Mouse (Mus musculus) skeletal muscle tissue, adult 2 months (tissue): ENCODE measurements at regions not wholly inside any gene's neighbourhood (a gene's known extent, or its start where the extent isn't known, plus 50 kb on each side); places are given as distances from the start of the nearest gene placed in this dataset.
"Not testable (repeated sequence)": the region's sequence is repeated elsewhere in the genome, so short reads cannot be mapped to it uniquely, and the experiment has no call there.

Source experiments
- DNase-seq: peaks from one replicate; pipeline ENCODE4 v3.0.0-alpha.2; 2012; ENCODE audit warnings: low read depth, low spot score

DNA sequence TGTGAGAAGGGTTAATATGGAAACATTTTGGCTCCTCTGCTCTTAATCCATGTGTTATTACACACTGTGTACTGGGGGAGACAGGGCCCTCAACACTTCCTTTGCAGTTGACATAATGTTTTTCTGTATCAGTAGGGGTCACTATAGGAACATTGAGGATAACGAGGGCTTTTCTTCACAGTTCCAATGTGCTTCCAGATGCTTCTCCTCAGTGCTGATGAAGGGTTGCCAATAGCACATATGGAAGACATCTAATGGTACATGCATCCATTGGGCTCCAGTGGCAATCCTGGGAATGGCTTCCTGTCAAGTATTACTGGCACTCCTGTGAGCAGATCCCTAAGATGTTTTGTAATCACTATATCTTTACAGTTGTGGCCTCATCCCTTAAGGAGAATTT, 62.1 kb downstream of the Naa11 start:
- DNase-seq, result peak; percentile 22

DNA sequence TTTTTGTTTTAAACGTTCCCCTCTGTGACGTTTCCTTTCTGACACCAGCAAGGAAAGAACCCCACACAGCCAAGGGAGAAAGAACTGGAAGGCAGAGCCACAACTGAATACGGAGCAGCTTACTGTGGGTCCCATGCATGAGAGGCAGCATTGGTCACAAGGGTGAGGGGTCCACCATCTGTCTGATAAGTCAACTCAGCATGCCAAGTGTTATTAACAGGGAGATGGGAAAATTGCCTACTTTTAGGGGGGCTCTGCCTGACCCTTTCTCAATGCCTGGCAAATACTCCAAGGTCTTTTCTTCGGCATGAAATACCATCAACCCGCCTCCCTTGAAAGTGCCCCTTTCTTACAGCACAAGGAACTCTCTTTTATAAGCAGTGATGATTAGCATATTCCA, 66.3 kb downstream of the Naa11 start:
- no peak for DNase-seq

DNA sequence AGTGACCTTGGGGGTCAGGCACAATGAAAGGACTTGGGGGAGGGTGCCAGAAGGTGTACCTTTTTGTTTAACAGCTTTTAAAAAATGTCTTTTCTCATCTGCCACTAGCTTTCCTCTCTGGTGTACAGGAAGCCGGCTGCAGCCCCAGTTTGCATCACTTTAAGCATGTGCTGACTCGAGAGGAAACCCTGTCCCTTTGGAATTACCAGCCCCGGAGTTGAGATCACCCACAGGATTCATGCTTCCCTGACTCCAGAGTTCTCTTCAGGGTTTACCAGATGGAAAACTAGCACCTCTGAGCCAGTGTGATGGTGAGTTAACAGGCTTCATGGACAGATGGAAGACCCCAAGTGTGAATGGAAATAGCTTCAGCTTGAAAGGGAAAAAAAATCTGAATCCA, 68.3 kb downstream of the Naa11 start:
- no peak for DNase-seq

DNA sequence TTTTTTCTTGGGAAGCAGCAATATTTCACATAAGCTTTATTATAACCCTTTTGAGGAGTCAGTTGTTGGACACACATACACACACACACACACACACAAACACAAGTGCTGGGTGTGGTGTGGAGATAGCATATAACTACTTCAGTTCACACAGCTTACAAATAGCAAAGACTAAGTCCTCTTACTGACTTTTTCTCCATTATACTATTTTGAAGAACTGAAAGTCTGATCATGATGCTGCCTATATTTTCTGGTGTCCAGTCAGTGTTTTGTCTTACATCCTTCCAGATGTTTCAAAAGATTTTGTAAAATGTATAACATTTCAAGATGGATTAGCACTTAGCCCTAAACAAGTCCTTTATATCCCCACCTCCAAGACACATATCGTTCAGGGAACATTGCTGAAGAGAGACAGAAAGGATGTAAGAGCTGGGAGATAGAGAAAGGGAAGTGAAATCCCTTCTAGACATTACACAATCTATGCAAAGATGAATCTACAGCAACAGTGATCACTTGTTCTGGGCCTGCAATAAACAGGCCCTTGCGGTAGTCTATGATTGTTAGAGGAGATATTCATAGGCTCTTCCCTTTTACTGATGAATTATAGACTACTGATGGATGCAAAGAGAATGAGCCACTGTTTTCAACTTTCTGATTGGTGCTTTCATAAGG, 72.2 kb downstream of the Naa11 start:
- DNase-seq, result no peak

DNA sequence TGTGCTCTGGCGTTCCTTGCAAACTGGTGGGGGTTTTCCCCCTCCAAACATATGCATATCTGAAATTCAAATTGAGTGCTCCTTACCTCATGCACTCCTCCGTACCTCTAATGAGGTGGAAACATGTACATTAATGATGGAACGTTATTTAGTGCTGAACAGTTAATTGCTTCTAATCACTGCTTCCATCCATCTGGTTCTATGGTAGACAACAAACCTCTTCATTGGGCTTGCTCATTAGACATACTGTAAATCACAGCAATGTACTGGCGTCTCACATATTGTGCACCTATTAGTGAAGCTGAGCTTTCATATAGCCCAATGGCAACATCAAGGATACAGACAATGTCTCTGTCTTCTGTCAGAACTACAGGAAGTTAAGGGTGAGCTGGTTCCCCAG, 85.3 kb downstream of the Naa11 start:
- DNase-seq, result no peak

DNA sequence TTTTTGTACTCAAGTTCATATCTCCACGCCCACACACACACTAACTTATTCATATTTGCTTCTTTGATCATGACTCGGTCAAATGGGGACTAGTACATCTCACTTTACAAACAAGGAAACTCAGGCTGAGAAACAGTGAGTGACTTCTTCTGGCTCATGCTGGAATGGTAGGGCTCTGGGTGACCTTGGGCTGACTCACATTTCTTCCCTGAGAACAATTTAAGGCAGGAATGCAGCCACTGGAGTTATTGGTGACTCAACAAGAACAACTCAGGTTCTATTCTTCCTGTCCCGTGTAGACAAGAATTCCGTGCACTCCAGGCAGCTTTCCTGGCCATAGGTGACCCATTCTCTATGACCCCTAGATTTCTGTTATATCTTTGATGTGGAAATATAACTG, 87.3 kb downstream of the Naa11 start:
- no peak for DNase-seq

DNA sequence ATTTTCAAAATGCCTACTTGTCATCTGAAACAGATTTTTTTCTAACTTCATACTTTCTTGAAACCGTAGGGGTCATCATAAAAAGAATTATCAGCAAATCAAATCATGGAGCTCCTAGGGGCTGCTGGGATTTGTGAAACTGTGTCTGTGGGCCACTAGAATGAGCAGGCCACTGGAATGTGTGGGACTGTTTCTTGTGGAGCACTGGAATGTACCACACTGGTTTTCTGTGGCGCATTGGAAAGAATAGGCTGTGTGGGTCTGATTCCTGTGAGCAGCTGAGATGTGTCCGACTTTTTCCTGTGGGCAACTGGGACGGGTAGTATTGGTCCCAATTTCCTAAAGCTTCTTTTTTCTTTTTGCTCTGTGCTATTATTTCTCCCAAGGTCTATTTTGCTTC, 90.6 kb downstream of the Naa11 start:
- DNase-seq, result no peak

DNA sequence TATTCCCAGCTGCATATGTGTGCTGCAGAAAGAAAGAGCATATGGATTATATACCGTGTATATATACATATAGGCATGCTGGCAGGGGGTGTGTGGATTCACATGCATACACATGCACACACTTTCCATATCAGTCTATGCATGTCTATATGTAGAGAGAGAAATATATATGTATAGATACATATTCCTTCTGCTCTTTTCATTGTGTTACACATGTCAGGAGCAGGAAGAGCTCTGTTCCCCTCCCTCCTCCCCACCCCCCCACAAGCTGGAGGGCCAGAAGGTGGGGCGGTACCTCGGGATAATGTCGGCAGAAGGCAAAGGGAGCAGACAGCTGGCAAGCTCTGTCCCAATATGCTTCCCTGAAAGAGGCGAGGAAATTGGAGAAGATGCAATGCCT, 91.3 kb downstream of the Naa11 start:
- no peak for DNase-seq

DNA sequence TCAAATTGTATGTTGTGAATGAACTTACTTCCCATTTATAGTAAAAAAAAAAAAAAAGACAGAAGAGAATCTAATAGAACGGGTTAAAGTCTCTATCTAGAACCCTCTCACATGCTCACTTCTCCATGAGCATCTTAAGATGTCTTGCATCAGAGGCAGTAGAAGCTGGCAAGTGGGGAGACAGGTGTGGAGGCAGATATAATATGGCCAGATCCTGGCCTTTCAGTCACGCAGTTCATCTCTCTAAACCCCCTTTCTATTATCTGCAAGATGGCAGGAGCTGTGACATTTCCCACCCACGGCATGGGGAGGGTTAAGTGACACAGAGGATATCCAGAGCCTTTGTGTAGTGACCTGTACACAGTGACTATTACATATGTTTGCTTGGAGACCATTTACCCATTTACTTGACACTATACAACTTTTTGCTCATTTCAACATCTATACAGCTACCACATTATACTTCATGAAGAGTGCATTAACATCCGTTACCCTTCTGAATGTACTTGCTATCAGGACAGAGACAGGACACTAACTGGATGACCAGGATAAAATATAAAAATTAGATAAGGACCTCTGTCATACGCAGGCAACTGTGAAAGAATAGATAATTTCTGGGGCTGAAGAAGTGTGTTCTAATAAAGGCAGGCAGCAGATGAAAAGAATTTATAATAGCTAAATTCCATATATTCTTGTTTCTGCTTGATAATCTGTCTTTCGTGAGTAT, 91.9 kb downstream of the Naa11 start:
- DNase-seq, result no peak

DNA sequence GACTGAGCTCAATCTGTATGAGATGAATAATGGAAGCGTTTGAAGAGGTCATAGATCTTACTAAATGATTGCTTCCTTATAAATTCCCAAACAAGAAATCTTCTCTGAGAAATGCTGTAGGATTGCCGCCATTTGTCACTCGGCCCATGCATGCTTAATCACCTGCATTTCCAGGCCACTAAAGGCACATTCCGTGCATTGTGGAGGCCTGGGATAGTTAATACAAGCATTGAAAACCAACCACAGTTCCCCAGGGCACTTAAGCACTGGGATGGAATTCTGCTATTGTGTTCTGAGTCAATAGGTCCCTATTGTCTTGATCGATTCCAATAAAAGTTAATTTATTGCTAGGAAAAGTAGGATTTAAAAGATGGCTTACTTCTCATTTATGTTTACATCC, 92.5 kb downstream of the Naa11 start:
- DNase-seq, result no peak

DNA sequence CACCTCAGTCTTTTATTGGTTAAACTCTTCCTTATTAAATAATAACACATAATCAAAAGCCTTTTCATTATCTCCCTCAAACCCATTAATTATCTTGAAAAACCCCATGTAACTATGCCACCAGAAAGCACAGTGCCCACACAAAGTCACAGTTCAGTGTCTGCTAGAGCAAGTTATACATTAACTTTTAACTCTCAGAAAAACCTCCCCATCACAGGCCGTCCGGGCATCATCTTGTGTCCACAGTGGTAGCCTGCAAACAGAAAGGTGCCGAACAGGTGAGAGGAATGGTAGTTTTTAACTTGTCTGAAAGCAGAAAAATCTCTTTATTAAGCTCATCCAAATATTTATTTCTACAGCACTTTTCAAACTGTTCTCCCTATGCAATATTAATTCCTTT, 96.0 kb downstream of the Naa11 start:
- DNase-seq, result no peak

DNA sequence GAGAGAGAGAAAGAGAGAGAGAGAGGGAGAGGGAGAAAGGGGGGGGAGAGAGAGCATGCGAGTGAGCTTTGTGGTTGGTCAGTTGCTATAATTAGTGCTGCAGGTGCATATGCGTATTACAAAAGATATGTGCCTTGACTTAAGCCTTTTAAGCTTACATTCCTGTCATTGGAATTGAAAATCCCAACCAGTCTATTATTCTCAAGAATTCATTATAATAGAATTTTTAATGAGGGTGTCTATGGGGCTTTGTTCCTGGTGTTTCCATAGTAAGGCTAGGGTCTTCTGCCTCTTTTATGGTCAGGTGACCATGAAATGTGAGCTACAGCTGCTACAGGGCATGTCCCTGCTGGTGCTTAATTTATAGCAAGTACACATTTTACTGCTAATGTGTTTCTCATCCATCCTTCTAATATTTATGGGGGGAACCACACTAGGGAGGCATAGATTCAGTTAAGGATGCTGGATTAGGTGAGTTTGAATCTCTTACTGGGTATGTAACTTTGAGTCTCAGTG, 102.0 kb downstream of the Naa11 start:
- no peak for DNase-seq

DNA sequence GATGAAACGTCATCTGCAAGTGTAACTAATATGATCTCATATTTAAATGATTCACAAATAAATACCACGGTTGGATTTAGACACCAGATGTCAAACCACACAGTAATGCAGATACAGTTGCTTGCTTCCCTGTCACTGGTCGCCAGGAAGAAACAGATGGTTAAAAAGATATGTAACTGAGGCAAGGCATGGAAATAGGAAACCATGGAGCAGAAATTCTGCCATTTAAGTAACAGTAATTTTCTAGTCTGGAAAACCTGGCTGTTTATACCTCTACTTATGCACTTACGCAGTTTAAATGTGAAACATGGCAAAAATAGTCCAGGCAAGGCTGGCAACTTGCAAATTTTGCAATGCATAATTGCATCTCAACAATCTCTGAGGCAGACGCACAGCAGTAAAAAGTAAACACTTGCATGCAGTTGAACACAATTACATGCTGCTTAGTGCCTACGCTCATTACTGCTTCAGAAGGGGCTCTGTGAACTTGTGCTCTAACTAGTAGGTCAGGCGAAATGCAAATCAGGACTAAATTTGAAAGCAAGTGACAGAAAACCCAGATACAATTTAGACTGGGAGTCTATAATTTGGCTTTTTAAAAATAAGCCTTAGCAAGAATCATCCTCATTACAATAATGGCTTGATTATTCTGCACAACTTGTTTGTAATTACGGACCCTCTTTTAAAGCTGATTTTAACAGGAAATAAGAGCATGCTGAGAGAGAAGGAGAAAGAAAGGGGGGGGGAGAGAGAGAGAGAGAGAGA, 102.6 kb downstream of the Naa11 start:
- DNase-seq, result no peak

DNA sequence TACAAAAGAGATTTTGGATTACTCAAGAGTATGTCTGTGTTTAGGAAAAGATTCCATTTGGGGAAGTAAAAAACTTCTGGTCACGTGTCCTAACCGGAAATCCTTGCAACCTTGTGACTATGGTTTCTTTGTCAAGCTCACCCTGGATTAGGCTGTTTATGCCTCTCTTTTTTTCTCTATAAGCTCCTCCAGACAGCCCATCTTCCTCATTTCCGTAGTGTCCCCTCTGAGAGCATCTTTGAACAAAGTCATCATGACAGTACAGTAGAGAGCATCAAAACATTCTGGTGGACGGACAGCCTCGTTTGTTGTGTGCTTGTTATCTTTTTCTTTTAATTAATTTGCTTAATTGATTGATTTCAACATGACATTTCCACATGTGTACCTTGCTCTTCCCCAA, 112.7 kb downstream of the Naa11 start:
- DNase-seq, result no peak

DNA sequence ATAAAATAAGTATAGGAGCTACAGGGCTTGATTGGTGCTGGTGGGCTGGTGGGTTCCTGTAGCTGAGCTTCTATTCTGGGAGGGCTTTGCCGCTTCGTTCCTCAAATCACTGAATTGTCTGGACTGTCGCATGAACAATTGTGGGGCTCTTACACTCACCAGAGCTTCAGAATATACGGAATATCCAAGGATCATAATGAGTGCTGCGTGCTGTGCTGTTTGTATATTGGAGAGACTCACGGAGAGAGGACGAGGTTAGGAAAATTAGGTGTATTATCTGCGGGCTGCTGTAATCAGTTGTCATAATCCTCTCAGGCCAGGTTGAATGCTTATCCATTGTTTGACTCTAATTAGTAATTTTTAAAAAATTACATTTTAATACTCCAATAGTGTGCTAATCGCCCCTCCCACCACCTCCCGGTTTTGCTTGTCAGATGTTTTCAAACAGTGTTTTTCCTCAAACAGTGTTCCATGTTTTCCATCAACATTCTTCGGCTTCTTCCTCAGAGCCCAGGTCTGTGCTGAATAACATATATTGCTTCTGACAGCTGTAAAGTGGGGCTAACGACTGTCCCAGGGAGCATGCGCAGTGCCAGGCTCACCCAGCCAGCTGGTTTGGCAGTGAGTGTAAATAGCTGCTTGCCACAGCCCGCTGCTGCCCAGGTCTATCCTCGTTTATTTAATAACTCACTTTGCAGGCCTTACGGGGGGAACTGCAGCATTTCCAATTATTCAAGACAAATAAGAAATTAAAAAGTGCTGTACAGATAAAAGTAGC, 114.2 kb downstream of the Naa11 start:
- no peak for DNase-seq

DNA sequence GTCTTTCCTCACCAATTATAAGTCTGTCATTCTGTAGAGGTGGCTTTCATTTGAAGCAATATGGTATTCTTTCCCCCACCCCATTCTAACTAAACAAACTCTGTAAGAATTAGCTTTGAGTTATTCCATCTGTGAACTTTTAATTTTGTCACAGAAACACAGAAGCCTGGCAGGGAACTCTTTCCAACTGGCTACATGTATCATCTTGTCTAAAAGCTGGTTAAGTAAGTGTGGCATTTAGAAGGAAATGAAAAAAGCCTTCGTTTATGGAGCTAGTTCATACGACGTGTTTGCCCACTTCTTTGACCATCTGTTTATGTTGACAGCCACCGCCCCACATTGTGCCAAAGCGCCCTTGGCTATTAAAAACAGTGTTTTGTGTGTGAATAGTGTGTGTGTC, 115.5 kb downstream of the Naa11 start:
- DNase-seq, result no peak

DNA sequence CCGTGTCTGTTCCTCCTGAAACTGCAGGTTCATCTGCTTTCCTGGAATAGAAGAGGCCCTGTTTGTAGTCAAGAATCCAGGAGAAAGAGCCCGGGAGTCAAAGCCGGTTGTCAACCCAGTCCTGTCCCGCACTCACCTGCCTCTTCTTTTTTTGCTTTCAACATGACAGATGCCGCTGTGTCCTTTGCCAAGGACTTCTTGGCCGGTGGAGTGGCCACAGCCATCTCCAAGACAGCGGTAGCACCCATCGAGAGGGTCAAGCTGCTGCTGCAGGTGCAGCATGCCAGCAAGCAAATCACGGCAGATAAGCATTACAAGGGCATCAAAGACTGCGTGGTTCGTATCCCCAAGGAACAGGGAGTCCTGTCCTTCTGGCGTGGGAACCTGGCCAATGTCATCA, 127.5 kb downstream of the Naa11 start:
- DNase-seq, result not testable (repeated sequence)

DNA sequence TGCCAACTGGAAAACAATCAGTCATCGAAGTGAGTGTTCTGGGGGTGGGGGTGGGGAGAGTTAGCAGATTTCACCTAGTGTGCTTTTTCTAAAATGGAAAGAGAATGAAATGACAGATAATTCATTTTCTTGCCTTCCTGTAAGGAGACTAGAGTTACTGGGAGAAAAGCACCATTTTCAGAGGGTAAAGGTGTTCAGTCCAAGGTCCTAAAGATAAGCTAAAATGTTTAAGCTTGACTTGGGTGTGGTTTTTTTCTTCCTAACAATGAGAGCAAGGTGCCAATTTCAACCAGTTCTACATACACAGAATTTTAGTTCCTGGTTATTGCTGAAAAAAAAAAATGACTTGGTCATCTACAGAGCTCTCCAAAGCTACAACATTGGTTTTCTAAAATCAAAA, 135.1 kb downstream of the Naa11 start:
- DNase-seq, result no peak

DNA sequence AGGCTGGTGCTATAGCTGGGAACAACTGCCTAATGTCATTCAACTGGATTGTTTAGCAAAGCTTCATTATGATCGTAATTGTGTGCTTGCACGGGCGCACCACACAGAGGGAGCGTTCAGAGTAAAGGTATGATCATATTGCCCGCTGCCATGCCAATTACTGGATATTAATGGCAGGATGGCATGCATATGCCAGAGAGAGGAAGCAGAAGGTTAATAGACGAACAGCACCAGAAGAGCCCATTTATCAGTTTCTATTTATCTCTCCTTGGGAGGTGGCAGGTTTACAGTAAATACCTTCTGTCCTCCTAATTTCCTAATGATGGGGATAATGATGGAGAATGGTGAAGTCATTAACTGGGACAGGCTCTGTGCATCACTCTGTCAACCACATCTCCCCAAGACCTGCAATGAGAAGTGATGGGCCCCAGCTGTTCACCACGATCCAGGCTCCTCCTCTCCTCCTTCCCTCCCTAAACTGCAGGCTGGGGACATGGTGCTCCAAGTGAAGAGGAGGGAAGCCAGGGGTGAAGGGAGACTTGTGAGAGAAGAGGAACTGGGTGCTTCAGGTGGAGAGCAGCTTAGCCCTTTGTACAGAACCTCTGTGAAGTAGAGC, 135.6 kb downstream of the Naa11 start:
- DNase-seq, result no peak

DNA sequence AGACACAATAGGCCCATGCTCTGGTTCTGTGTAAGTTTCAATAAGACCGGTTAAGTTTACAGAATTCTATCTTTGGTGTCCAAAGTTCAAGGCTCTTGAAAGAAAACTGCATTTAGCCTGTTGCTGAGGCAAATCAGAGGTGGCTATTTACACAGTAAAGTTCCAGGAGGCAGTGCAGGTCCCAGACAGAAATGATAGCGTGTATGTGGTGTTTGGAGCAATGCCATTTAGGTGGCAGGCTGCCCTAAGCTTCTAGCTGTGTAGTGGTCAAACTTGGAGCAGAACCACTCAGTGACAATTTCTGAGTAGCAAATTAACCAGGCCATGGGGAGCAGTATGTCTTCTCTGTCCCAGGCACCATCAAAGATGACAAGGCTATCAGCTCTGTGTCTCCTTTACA, 125.5 kb upstream of the Paqr3 start:
- DNase-seq, result no peak

DNA sequence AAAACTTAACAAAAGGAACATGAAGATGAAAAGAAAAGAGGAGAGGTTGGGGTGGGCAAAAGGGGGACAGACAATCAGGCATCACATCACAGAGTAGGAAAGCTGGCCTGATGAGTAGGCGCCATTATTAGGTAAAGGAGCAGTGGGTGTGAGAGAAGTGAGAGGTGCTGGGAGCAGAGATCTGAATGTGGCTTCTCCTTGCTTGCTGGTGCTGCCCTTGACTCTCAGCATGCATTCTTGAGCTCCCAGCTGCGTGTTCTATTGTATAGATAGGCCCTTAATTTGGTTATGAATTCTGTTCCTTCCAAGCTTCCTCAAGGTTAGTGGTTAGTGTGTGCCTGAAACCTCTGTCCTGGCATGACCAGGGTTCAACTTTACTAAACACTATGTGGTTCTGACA, 115.0 kb upstream of the Paqr3 start:
- DNase-seq, result no peak
